Mouse (Mus musculus): ENCODE results near the gene Mblac2.

- TF ChIP-seq CTCF (IDR thresholded peaks at IDR 0.05; ENCODE audit: borderline replicate concordance, control insufficient read depth, extremely low read depth, insufficient read depth, low read length, poor library complexity), result no peak
- no peak for TF ChIP-seq POLR2A (IDR thresholded peaks at IDR 0.05; ENCODE audit: control insufficient read depth, extremely low read depth, insufficient read depth, low read length, poor library complexity)
These were observed 65.1 kb downstream of the Mblac2 start for GRCm38 (mm10) chr13:81776217-81776616.
